Mouse (Mus musculus) spleen, adult 2 months (tissue): ENCODE data around the gene Gm26620.

Source experiments
- CTCF ChIP-seq: fragments of 200-500 bp; IDR thresholded peaks from 2 replicates; pipeline ENCODE4 v1.5.1; 2011; ENCODE audit warnings: mild to moderate bottlenecking, inconsistent platforms; ENCODE audit not compliant: insufficient read depth, insufficient read length, insufficient replicate concordance; ENCODE audit errors: extremely low read depth
- POLR2A ChIP-seq: fragments of 200-500 bp; IDR thresholded peaks from 2 replicates; pipeline ENCODE4 v1.6.1; 2011; ENCODE audit warnings: low read depth, low read length, inconsistent platforms

DNA sequence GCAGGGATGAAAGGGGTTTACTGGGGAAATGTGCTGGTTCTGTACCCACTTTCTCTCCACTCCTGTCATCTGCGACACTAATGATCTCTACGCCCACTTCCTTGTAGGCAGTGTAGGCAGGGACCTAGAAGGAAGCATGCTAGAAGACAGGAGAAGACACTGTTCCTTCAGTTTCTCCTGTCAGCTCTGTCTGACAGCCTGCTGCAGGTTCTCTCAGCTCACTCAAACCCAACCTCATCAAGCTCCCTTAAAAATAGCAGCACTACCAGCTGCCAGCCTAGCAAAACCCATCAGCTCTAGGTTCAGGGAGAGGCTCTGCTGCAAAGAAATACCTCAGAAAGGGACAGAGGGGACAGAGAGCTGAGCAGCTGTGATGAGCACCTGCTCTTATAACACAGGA lies 34.9 kb upstream of the Gm26620 start:
- TF ChIP-seq CTCF = no peak
- TF ChIP-seq POLR2A = no peak
